Mouse (Mus musculus) forebrain, embryonic 11.5 days (tissue): ENCODE data around the gene Bcas3. TPM values are rescaled to one million over a fixed set of nuclear protein-coding genes. Genes with fewer than 3 reads are reported as not detected.

Source experiments
- ATAC-seq: fragments of 200-750 bp; cut with Nextera tagmentation; replicated peaks from 2 replicates; pipeline ENCODE4 v1.8.0; 2017; ENCODE audit warnings: moderate TSS enrichment; ENCODE audit not compliant: low FRiP score
- DNase-seq: peaks from one replicate; pipeline ENCODE4 v3.0.0-alpha.2; 2017; ENCODE audit warnings: low spot score
- H3K27ac ChIP-seq: fragments of 300-500 bp; sonication (generic); 2 replicates; pipeline ENCODE4 v1.5.1; 2014; ENCODE audit warnings: low read depth, low read length
- H3K27me3 ChIP-seq: fragments of 300-500 bp; sonication (generic); 2 replicates; pipeline ENCODE4 v1.6.1; 2014; ENCODE audit warnings: mild to moderate bottlenecking, low read length, mixed read lengths; ENCODE audit not compliant: control insufficient read depth, insufficient read depth
- H3K36me3 ChIP-seq: fragments of 300-500 bp; sonication (generic); 2 replicates; pipeline ENCODE4 v1.6.1; 2014; ENCODE audit warnings: mild to moderate bottlenecking, low read length, moderate library complexity, mixed read lengths; ENCODE audit not compliant: control insufficient read depth, insufficient read depth
- H3K4me1 ChIP-seq: fragments of 300-500 bp; sonication (generic); replicated peaks from 2 replicates; pipeline ENCODE4 v1.6.1; 2014; ENCODE audit warnings: low read length, mixed read lengths; ENCODE audit not compliant: control insufficient read depth, insufficient read depth
- H3K4me2 ChIP-seq: fragments of 300-500 bp; sonication (generic); 2 replicates; pipeline ENCODE4 v1.6.1; 2014; ENCODE audit warnings: low read depth, mild to moderate bottlenecking, low read length, moderate library complexity, mixed read lengths; ENCODE audit not compliant: severe bottlenecking
- H3K4me3 ChIP-seq: fragments of 300-500 bp; sonication (generic); 2 replicates; pipeline ENCODE4 v1.5.1; 2014; ENCODE audit warnings: low read depth, low read length
- H3K9ac ChIP-seq: fragments of 300-500 bp; sonication (generic); 2 replicates; pipeline ENCODE4 v1.6.1; 2014; ENCODE audit warnings: low read length
- H3K9me3 ChIP-seq: fragments of 300-500 bp; sonication (generic); 2 replicates; pipeline ENCODE4 v1.6.1; 2016; ENCODE audit warnings: low read length, mixed read lengths; ENCODE audit not compliant: control insufficient read depth
- WGBS: fragments of 180-500 bp; shearing (Covaris S2); extraction: QIAGEN DNeasy Blood & Tissue Kit; methylation state at CpG from one replicate; pipeline ENCODE4 v1.1.7; 2014; 5-methylcytosine and 5-hydroxymethylcytosine counted together
- polyA plus RNA-seq: library from polyadenylated mRNA; unstranded; fragments of >200 nt; fragmentation: Nextera tagmentation; extraction: Ambion mirVana; gene quantifications from 2 replicates; pipeline ENCODE4 v1.2.1, GENCODE M21; 2014

Bcas3 gene
- polyA plus RNA-seq, 1 experiment from 2014 or later = 17.9 TPM

GRCm38 (mm10) chr11:85811229-85811628 is 458.3 kb downstream of the Bcas3 start:
- H3K9me3 ChIP-seq = no peaks in the 10 kb centered on the region
- H3K4me3 ChIP-seq = no peak overlapping the region
- H3K4me2 ChIP-seq = no peak overlapping the region
- 81% methylated on average over 4 of the region's 4 CpGs for WGBS
- H3K4me1 ChIP-seq = peaks cover 2% of the 10 kb centered on the region; the same call in 1 of the 2 replicates
- no peak overlapping the region for H3K27ac ChIP-seq
- ATAC-seq (no peak), DNase-seq (no peak)
- no peaks in the 10 kb centered on the region; the same call in 1 of the 2 replicates for H3K27me3 ChIP-seq
- no peaks in the 10 kb centered on the region for H3K36me3 ChIP-seq
- H3K9ac ChIP-seq = no peak overlapping the region

- no peak for ATAC-seq
- 93% methylated on average over 5 of the region's 5 CpGs for WGBS
Observed at GRCm38 (mm10) chr11:85811676-85812075, 458.7 kb downstream of the Bcas3 start.

GRCm38 (mm10) chr11:85812201-85812966 is 459.4 kb downstream of the Bcas3 start:
- no peaks in the 10 kb centered on the region for H3K36me3 ChIP-seq
- H3K27ac ChIP-seq = no peak overlapping the region
- no peak for DNase-seq
- no peaks in the 10 kb centered on the region for H3K9me3 ChIP-seq
- H3K27me3 ChIP-seq = no peaks in the 10 kb centered on the region; the same call in 1 of the 2 replicates
- peaks cover 2% of the 10 kb centered on the region; the same call in 1 of the 2 replicates for H3K4me1 ChIP-seq
- 90% methylated on average over 12 of the region's 12 CpGs for WGBS
- no peak overlapping the region for H3K9ac ChIP-seq
- H3K4me2 ChIP-seq = no peak overlapping the region
- no peak overlapping the region for H3K4me3 ChIP-seq
- no peak for ATAC-seq

More at GRCm38 (mm10) chr11:85811676-85812075, 458.7 kb downstream of the Bcas3 start:
- Histone ChIP-seq H3K9ac (no peak overlapping the region), H3K4me2 (no peak overlapping the region), H3K27me3 (no peaks in the 10 kb centered on the region; the same call in 1 of the 2 replicates), H3K4me3 (no peak overlapping the region), H3K9me3 (no peaks in the 10 kb centered on the region), H3K36me3 (no peaks in the 10 kb centered on the region), H3K27ac (no peak overlapping the region), H3K4me1 (peaks cover 2% of the 10 kb centered on the region; the same call in 1 of the 2 replicates)
- no peak for DNase-seq

- ATAC-seq (no peak), DNase-seq (no peak)
- H3K9me3 ChIP-seq = no peaks in the 10 kb centered on the region
- 29% methylated on average over 4 of the region's 4 CpGs for WGBS
- H3K4me2 ChIP-seq = no peak overlapping the region
- H3K36me3 ChIP-seq = no peaks in the 10 kb centered on the region
- H3K27me3 ChIP-seq = no peaks in the 10 kb centered on the region; the same call in 1 of the 2 replicates
- no peak overlapping the region for H3K4me3 ChIP-seq
- H3K4me1 ChIP-seq = peaks cover 2% of the 10 kb centered on the region; the same call in 1 of the 2 replicates
- no peak overlapping the region for H3K9ac ChIP-seq
- H3K27ac ChIP-seq = no peak overlapping the region
Observed at GRCm38 (mm10) chr11:85814678-85815077, 461.7 kb downstream of the Bcas3 start.

- H3K27ac ChIP-seq = no peak overlapping the region
- no peaks in the 10 kb centered on the region for H3K36me3 ChIP-seq
- H3K4me1 ChIP-seq = peaks cover 2% of the 10 kb centered on the region; the same call in 1 of the 2 replicates
- no peak overlapping the region for H3K4me2 ChIP-seq
- DNase-seq (no peak), ATAC-seq (no peak)
- no peaks in the 10 kb centered on the region for H3K9me3 ChIP-seq
- 85% methylated on average over 5 of the region's 5 CpGs for WGBS
- H3K27me3 ChIP-seq = no peaks in the 10 kb centered on the region; the same call in 1 of the 2 replicates
- H3K9ac ChIP-seq = no peak overlapping the region
- no peak overlapping the region for H3K4me3 ChIP-seq
Observed at GRCm38 (mm10) chr11:85816471-85816870, 463.5 kb downstream of the Bcas3 start.

GRCm38 (mm10) chr11:85818401-85818800 is 465.4 kb downstream of the Bcas3 start:
- H3K4me1 ChIP-seq = peaks cover 2% of the 10 kb centered on the region; the same call in 1 of the 2 replicates

GRCm38 (mm10) chr11:85820959-85821358 is 468.0 kb downstream of the Bcas3 start:
- DNase-seq (no peak), ATAC-seq (no peak)
- peaks cover 19% of the 10 kb centered on the region for H3K27me3 ChIP-seq
- WGBS = 82% methylated on average over 3 of the region's 3 CpGs
- no peak overlapping the region for H3K27ac ChIP-seq
- no peaks in the 10 kb centered on the region for H3K9me3 ChIP-seq
- H3K9ac ChIP-seq = no peak overlapping the region
- H3K4me1 ChIP-seq = no peaks in the 10 kb centered on the region
- no peak overlapping the region for H3K4me2 ChIP-seq
- no peaks in the 10 kb centered on the region for H3K36me3 ChIP-seq
- H3K4me3 ChIP-seq = no peak overlapping the region

More at GRCm38 (mm10) chr11:85818401-85818800, 465.4 kb downstream of the Bcas3 start:
- Histone ChIP-seq H3K27ac (no peak overlapping the region), H3K36me3 (no peaks in the 10 kb centered on the region), H3K27me3 (no peaks in the 10 kb centered on the region), H3K4me3 (no peak overlapping the region), H3K9ac (no peak overlapping the region), H3K9me3 (no peaks in the 10 kb centered on the region), H3K4me2 (no peak overlapping the region)
- DNase-seq (no peak), ATAC-seq (no peak)
- WGBS = 68% methylated on average over 3 of the region's 3 CpGs

- no peak overlapping the region for H3K4me3 ChIP-seq
- no peak overlapping the region for H3K27ac ChIP-seq
- ATAC-seq = no peak
- no peak overlapping the region for H3K4me2 ChIP-seq
- H3K4me1 ChIP-seq = no peaks in the 10 kb centered on the region
- H3K36me3 ChIP-seq = no peaks in the 10 kb centered on the region
- no peak overlapping the region for H3K9ac ChIP-seq
- H3K9me3 ChIP-seq = no peaks in the 10 kb centered on the region
- no peak for DNase-seq
- peaks cover 26% of the 10 kb centered on the region for H3K27me3 ChIP-seq
- WGBS = 77% methylated on average over 9 of the region's 9 CpGs
Observed at GRCm38 (mm10) chr11:85821659-85822058, 468.7 kb downstream of the Bcas3 start.
